Mouse (Mus musculus): Measurements from ENCODE around the gene Zfp62. TPM values are rescaled to one million over a fixed set of nuclear protein-coding genes. Genes with fewer than 3 reads are reported as not detected.

The Zfp62 gene
- polyA plus RNA-seq, 1 experiment from 2014 or later, result 34.5 TPM

DNA sequence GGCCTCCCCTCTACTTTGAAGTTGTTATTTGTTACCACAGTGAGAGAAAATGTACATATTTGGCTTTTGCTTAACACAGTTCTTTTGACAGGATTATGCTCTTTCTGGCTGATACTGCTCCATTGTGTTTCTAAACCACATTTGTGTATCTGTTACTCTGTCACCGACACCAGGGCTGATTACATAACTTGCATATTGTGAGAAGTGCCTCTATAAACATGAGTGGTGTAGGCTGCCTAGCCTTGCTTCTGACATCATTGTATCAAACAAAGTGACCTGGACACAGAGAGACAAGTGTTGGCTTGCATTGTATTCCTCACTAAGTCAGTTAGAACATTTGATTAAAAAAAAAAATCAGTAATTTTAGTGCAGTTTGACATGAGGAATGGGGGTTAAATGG is 56.7 kb downstream of the Zfp62 start:
- DNase-seq (ENCODE audit: low spot score) (no peak), ATAC-seq (replicated peaks; ENCODE audit: low FRiP score, low TSS enrichment, low read depth) (no peak)
- Histone ChIP-seq H3K27ac (ENCODE audit: low read depth) (no peak overlapping the region), H3K9ac (ENCODE audit: low read length) (no peak overlapping the region), H3K4me2 (ENCODE audit: low read length) (no peak overlapping the region), H3K4me3 (ENCODE audit: low read depth, low read length) (no peak overlapping the region), H3K9me3 (ENCODE audit: control insufficient read depth, low read length) (no peaks in the 10 kb centered on the region), H3K4me1 (replicated peaks; ENCODE audit: control insufficient read depth, insufficient read depth, low read length) (no peaks in the 10 kb centered on the region), H3K27me3 (replicated peaks; ENCODE audit: control insufficient read depth, insufficient read depth, low read length) (no peaks in the 10 kb centered on the region), H3K36me3 (ENCODE audit: control insufficient read depth, insufficient read depth, low read length) (peaks cover 66% of the 10 kb centered on the region)
- 68% methylated on average over 1 of the region's 1 CpGs for WGBS

DNA sequence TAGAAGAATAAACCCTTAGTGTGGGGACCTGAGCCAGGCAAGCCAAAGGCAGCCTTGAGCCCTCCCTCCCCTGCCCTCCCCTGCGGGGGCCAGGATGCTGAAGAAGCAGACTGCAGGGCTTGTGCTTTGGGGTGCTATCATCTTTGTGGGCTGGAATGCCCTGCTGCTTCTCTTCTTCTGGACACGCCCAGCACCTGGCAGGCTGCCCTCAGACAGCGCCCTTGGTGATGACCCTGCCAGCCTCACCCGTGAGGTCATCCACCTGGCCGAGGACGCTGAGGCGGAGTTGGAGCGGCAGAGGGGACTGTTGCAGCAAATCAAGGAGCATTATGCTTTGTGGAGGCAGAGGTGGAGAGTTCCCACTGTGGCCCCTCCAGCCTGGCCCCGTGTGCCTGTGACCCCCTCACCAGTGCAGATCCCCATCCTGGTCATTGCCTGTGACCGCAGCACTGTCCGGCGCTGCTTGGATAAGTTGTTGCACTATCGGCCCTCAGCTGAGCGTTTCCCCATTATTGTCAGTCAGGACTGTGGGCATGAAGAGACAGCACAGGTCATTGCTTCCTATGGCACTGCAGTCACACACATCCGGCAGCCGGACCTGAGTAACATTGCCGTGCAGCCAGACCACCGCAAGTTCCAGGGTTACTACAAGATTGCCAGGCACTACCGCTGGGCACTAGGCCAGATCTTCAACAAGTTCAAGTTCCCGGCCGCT is 57.7 kb downstream of the Zfp62 start:
- no peak overlapping the region for H3K27ac ChIP-seq (ENCODE audit: low read depth)
- no peaks in the 10 kb centered on the region for H3K9me3 ChIP-seq (ENCODE audit: control insufficient read depth, low read length)
- no peak; the same call in 1 of the 2 replicates for ATAC-seq (replicated peaks; ENCODE audit: low FRiP score, low TSS enrichment, low read depth)
- H3K9ac ChIP-seq (ENCODE audit: low read length), result no peak overlapping the region
- DNase-seq (ENCODE audit: low spot score), result no peak
- no peaks in the 10 kb centered on the region for H3K4me1 ChIP-seq (replicated peaks; ENCODE audit: control insufficient read depth, insufficient read depth, low read length)
- peaks cover 61% of the 10 kb centered on the region for H3K36me3 ChIP-seq (ENCODE audit: control insufficient read depth, insufficient read depth, low read length)
- H3K27me3 ChIP-seq (replicated peaks; ENCODE audit: control insufficient read depth, insufficient read depth, low read length), result no peaks in the 10 kb centered on the region
- WGBS, result 88% methylated on average over 21 of the region's 21 CpGs
- no peak overlapping the region for H3K4me2 ChIP-seq (ENCODE audit: low read length)
- H3K4me3 ChIP-seq (ENCODE audit: low read depth, low read length), result no peak overlapping the region

DNA sequence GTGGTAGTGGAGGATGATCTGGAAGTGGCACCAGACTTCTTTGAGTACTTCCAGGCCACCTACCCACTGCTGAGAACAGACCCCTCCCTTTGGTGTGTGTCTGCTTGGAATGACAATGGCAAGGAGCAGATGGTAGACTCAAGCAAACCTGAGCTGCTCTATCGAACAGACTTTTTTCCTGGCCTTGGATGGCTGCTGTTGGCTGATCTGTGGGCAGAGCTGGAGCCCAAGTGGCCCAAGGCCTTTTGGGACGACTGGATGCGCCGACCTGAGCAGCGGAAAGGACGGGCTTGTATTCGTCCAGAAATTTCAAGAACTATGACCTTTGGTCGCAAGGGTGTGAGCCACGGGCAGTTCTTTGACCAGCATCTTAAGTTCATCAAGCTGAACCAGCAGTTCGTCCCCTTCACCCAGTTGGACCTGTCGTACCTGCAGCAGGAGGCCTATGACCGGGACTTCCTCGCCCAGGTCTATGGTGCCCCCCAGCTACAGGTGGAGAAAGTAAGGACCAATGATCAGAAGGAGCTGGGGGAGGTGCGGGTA is 58.3 kb downstream of the Zfp62 start:
- ATAC-seq (replicated peaks; ENCODE audit: low FRiP score, low TSS enrichment, low read depth) (no peak), DNase-seq (ENCODE audit: low spot score) (no peak)
- Histone ChIP-seq H3K36me3 (ENCODE audit: control insufficient read depth, insufficient read depth, low read length) (peaks cover 59% of the 10 kb centered on the region), H3K27me3 (replicated peaks; ENCODE audit: control insufficient read depth, insufficient read depth, low read length) (no peaks in the 10 kb centered on the region), H3K27ac (ENCODE audit: low read depth) (no peak overlapping the region), H3K4me1 (replicated peaks; ENCODE audit: control insufficient read depth, insufficient read depth, low read length) (no peaks in the 10 kb centered on the region), H3K4me3 (ENCODE audit: low read depth, low read length) (no peak overlapping the region), H3K9me3 (ENCODE audit: control insufficient read depth, low read length) (no peaks in the 10 kb centered on the region), H3K4me2 (ENCODE audit: low read length) (no peak overlapping the region), H3K9ac (ENCODE audit: low read length) (no peak overlapping the region)
- 93% methylated on average over 14 of the region's 14 CpGs for WGBS

DNA sequence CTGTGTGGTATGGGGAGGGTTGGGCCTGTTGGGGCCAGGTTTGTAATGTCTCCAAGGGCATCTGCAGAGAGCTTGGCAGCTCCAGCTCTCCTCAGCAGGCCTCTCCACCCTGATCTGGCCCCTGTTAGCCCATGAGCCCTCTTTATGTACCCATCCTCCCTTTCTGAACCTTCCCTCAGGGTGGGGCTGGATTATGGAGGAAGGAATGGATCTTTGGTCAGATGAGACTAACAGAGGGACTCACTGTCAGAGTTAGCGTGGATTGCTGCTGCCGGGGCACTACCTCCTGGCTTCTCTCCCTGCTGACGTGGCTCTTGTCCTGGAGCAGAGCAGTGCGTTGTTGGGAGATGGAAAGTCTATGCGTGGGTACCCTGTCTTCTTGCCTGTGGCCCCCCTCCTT is 59.2 kb downstream of the Zfp62 start:
- no peaks in the 10 kb centered on the region for H3K4me1 ChIP-seq (replicated peaks; ENCODE audit: control insufficient read depth, insufficient read depth, low read length)
- H3K27ac ChIP-seq (ENCODE audit: low read depth), result no peak overlapping the region
- H3K9me3 ChIP-seq (ENCODE audit: control insufficient read depth, low read length), result no peaks in the 10 kb centered on the region
- H3K9ac ChIP-seq (ENCODE audit: low read length), result no peak overlapping the region
- no peaks in the 10 kb centered on the region for H3K27me3 ChIP-seq (replicated peaks; ENCODE audit: control insufficient read depth, insufficient read depth, low read length)
- no peak for DNase-seq (ENCODE audit: low spot score)
- 84% methylated on average over 5 of the region's 5 CpGs for WGBS
- ATAC-seq (replicated peaks; ENCODE audit: low FRiP score, low TSS enrichment, low read depth), result no peak
- H3K4me3 ChIP-seq (ENCODE audit: low read depth, low read length), result no peak overlapping the region
- H3K36me3 ChIP-seq (ENCODE audit: control insufficient read depth, insufficient read depth, low read length), result peaks cover 51% of the 10 kb centered on the region
- H3K4me2 ChIP-seq (ENCODE audit: low read length), result no peak overlapping the region

- no peak for DNase-seq (ENCODE audit: low spot score)
- Histone ChIP-seq H3K4me1 (replicated peaks; ENCODE audit: control insufficient read depth, insufficient read depth, low read length) (peaks cover 4% of the 10 kb centered on the region; the same call in 1 of the 2 replicates), H3K4me3 (ENCODE audit: low read depth, low read length) (no peak overlapping the region), H3K27ac (ENCODE audit: low read depth) (no peak overlapping the region), H3K9ac (ENCODE audit: low read length) (no peak overlapping the region), H3K36me3 (ENCODE audit: control insufficient read depth, insufficient read depth, low read length) (peaks cover 50% of the 10 kb centered on the region), H3K4me2 (ENCODE audit: low read length) (no peak overlapping the region), H3K9me3 (ENCODE audit: control insufficient read depth, low read length) (no peaks in the 10 kb centered on the region), H3K27me3 (replicated peaks; ENCODE audit: control insufficient read depth, insufficient read depth, low read length) (no peaks in the 10 kb centered on the region)
- no peak for ATAC-seq (replicated peaks; ENCODE audit: low FRiP score, low TSS enrichment, low read depth)
- 91% methylated on average over 6 of the region's 6 CpGs for WGBS
Measured at GRCm38 (mm10) chr11:49263149-49263548, 60.1 kb downstream of the Zfp62 start.

DNA sequence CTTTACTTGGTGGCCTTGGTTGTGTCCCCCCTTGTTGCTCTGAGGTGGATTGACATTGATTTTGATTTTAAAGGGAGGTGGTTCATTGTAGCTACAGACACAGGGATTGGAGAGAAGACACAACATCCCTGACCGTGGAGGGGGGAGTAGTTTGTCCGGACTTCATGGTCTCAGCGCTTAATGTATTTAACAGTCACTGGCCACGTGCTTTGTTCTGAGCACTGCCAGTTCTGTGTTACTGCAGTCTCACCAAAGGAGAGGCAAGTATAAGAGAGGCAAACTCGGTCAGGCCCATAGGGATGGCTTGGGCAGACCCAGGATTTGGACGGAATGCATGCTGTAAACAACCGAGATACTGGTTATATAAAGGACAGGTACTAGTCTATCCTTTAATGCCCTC is 61.0 kb downstream of the Zfp62 start:
- Histone ChIP-seq H3K36me3 (ENCODE audit: control insufficient read depth, insufficient read depth, low read length) (peaks cover 47% of the 10 kb centered on the region), H3K9ac (ENCODE audit: low read length) (no peak overlapping the region), H3K4me3 (ENCODE audit: low read depth, low read length) (no peak overlapping the region), H3K9me3 (ENCODE audit: control insufficient read depth, low read length) (no peaks in the 10 kb centered on the region), H3K4me2 (ENCODE audit: low read length) (no peak overlapping the region), H3K27ac (ENCODE audit: low read depth) (no peak overlapping the region), H3K4me1 (replicated peaks; ENCODE audit: control insufficient read depth, insufficient read depth, low read length) (peaks cover 5% of the 10 kb centered on the region; the same call in 1 of the 2 replicates), H3K27me3 (replicated peaks; ENCODE audit: control insufficient read depth, insufficient read depth, low read length) (no peaks in the 10 kb centered on the region)
- ATAC-seq (replicated peaks; ENCODE audit: low FRiP score, low TSS enrichment, low read depth) (no peak), DNase-seq (ENCODE audit: low spot score) (no peak)
- 88% methylated on average over 7 of the region's 7 CpGs for WGBS

- Histone ChIP-seq H3K27ac (ENCODE audit: low read depth) (no peak overlapping the region), H3K27me3 (replicated peaks; ENCODE audit: control insufficient read depth, insufficient read depth, low read length) (no peaks in the 10 kb centered on the region), H3K4me1 (replicated peaks; ENCODE audit: control insufficient read depth, insufficient read depth, low read length) (peaks cover 5% of the 10 kb centered on the region; the same call in 1 of the 2 replicates), H3K9me3 (ENCODE audit: control insufficient read depth, low read length) (no peaks in the 10 kb centered on the region), H3K36me3 (ENCODE audit: control insufficient read depth, insufficient read depth, low read length) (peaks cover 43% of the 10 kb centered on the region), H3K9ac (ENCODE audit: low read length) (no peak overlapping the region), H3K4me2 (ENCODE audit: low read length) (no peak overlapping the region), H3K4me3 (ENCODE audit: low read depth, low read length) (no peak overlapping the region)
- WGBS, result 71% methylated on average over 11 of the region's 11 CpGs
- no peak for DNase-seq (ENCODE audit: low spot score)
- ATAC-seq (replicated peaks; ENCODE audit: low FRiP score, low TSS enrichment, low read depth), result no peak
Measured at GRCm38 (mm10) chr11:49264622-49265021, 61.5 kb downstream of the Zfp62 start.

GRCm38 (mm10) chr11:49265101-49265500 is 62.0 kb downstream of the Zfp62 start:
- Histone ChIP-seq H3K4me2 (ENCODE audit: low read length) (no peak overlapping the region), H3K27me3 (replicated peaks; ENCODE audit: control insufficient read depth, insufficient read depth, low read length) (no peaks in the 10 kb centered on the region), H3K4me3 (ENCODE audit: low read depth, low read length) (no peak overlapping the region), H3K27ac (ENCODE audit: low read depth) (no peak overlapping the region), H3K36me3 (ENCODE audit: control insufficient read depth, insufficient read depth, low read length) (peaks cover 40% of the 10 kb centered on the region), H3K9me3 (ENCODE audit: control insufficient read depth, low read length) (no peaks in the 10 kb centered on the region), H3K9ac (ENCODE audit: low read length) (no peak overlapping the region), H3K4me1 (replicated peaks; ENCODE audit: control insufficient read depth, insufficient read depth, low read length) (peaks cover 5% of the 10 kb centered on the region; the same call in 1 of the 2 replicates)
- WGBS, result 88% methylated on average over 8 of the region's 8 CpGs
- ATAC-seq (replicated peaks; ENCODE audit: low FRiP score, low TSS enrichment, low read depth), result no peak
- DNase-seq (ENCODE audit: low spot score), result no peak

GRCm38 (mm10) chr11:49266671-49267070 is 63.6 kb downstream of the Zfp62 start:
- WGBS, result 57% methylated on average over 6 of the region's 6 CpGs
- Histone ChIP-seq H3K36me3 (ENCODE audit: control insufficient read depth, insufficient read depth, low read length) (peaks cover 24% of the 10 kb centered on the region), H3K4me2 (ENCODE audit: low read length) (no peak overlapping the region), H3K9ac (ENCODE audit: low read length) (no peak overlapping the region), H3K27ac (ENCODE audit: low read depth) (no peak overlapping the region), H3K27me3 (replicated peaks; ENCODE audit: control insufficient read depth, insufficient read depth, low read length) (no peaks in the 10 kb centered on the region), H3K9me3 (ENCODE audit: control insufficient read depth, low read length) (no peaks in the 10 kb centered on the region), H3K4me1 (replicated peaks; ENCODE audit: control insufficient read depth, insufficient read depth, low read length) (peaks cover 5% of the 10 kb centered on the region; the same call in 1 of the 2 replicates), H3K4me3 (ENCODE audit: low read depth, low read length) (no peak overlapping the region)
- ATAC-seq (replicated peaks; ENCODE audit: low FRiP score, low TSS enrichment, low read depth), result no peak
- DNase-seq (ENCODE audit: low spot score), result no peak
